Mouse (Mus musculus) erythroblast, embryonic 14.5 days (primary cell): ENCODE results near the gene Tfam. TPM values are rescaled to one million over a fixed set of nuclear protein-coding genes. Genes with fewer than 3 reads are reported as not detected.
A peak's percentile ranks its signal among the peaks of the same experiment; 100 is the strongest.

Experiments used
- H3K27me3 ChIP-seq: 2 replicates; pipeline ENCODE4 v1.6.1; 2012; ENCODE audit warnings: inconsistent platforms; ENCODE audit not compliant: control insufficient read depth
- H3K36me3 ChIP-seq: 2 replicates; pipeline ENCODE4 v1.6.1; 2012; ENCODE audit warnings: mild to moderate bottlenecking, inconsistent platforms; ENCODE audit not compliant: control insufficient read depth
- H3K4me1 ChIP-seq: 2 replicates; pipeline ENCODE4 v1.6.1; 2012; ENCODE audit warnings: inconsistent platforms; ENCODE audit not compliant: control insufficient read depth
- H3K4me3 ChIP-seq: replicated peaks from 2 replicates; pipeline ENCODE3; 2012; ENCODE audit warnings: moderate library complexity, mild to moderate bottlenecking, inconsistent platforms
- H3K9me3 ChIP-seq: 2 replicates; pipeline ENCODE4 v1.6.1; 2012; ENCODE audit warnings: low read length, inconsistent platforms, mixed read lengths; ENCODE audit not compliant: control insufficient read depth
- GATA1 ChIP-seq: IDR thresholded peaks from 2 replicates; pipeline ENCODE4 v1.6.1; 2012; ENCODE audit warnings: low read length, inconsistent platforms, mixed read lengths
- TAL1 ChIP-seq: IDR thresholded peaks from 3 replicates; pipeline ENCODE4 v1.6.1; 2012; ENCODE audit warnings: low read length, inconsistent platforms, mixed read lengths
- polyA plus RNA-seq: library from polyadenylated mRNA; stranded (reverse); fragments of >175 nt; gene quantifications from 2 replicates; pipeline ENCODE4 v1.2.3, GENCODE M21; 2012

Gene Tfam
- 0.28 and 0.43 TPM in 2 replicates for polyA plus RNA-seq

DNA sequence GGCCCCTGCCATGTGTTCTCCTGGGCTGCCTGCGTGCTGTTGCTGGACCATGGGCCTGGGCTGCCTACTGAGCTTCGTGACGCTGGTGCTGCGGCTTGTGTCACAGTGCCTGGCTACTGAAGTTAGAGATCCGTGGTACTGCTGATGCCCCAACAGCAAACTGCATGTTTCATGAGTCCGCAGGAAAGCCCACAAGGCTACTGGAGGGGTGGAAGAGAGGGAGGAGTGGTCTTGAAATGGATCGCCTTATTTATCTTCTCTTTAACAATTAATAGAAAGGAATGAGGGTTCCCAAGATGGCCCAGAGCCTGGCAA is at the start of gene Tfam:
Gene Tfam (minus strand): TSS at position 41 of the 315 bp plus-strand sequence.
- peaks cover 29% of the 10 kb centered on the region for H3K36me3 ChIP-seq
- TF ChIP-seq GATA1 (no peak), TAL1 (no peak)
- H3K27me3 ChIP-seq, result peaks cover 9% of the 10 kb centered on the region
- H3K4me1 ChIP-seq, result peaks cover 18% of the 10 kb centered on the region
- H3K4me3 ChIP-seq, result peak within 1 kb of the TSS; percentile 98
- no peaks in the 10 kb centered on the region for H3K9me3 ChIP-seq

DNA sequence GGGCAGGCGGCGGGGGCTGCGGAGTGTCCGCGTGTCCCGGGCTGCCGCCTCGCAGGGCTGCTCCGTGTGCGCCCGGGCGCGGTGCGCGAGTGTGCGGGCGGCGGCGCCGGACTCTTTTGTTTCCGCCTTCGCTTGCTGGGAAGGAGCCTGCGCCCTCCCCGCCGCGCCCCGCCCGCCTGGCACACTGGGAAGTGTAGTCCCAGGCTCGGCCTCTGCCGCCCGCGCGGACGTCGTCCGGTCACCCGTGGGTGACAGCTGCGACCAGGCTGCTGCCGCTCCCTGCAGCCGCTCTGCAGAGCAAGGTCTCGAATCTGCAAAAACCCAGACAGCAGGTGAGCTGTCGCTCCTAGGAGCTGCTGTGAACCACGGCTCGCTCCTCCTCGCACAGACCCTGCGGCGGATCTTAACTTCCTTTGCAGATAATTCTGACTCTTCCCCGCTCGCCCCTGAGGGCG is 47.1 kb upstream of the Tfam start, which contains the start of gene Ube2d1:
Gene Ube2d1 (minus strand): TSS at position 137 of the 455 bp plus-strand sequence.
- Histone ChIP-seq H3K9me3 (no peaks in the 10 kb centered on the region), H3K27me3 (peaks cover 27% of the 10 kb centered on the region), H3K36me3 (no peaks in the 10 kb centered on the region), H3K4me3 (peak within 1 kb of the TSS; percentile 65), H3K4me1 (peaks cover 11% of the 10 kb centered on the region)
- TF ChIP-seq GATA1 (no peak), TAL1 (no peak)

GRCm38 (mm10) chr10:71284511-71285125 is 46.5 kb upstream of the Tfam start:
- TF ChIP-seq GATA1, result no peak
- TF ChIP-seq TAL1, result no peak
- Histone ChIP-seq H3K27me3 (peaks cover 27% of the 10 kb centered on the region), H3K9me3 (no peaks in the 10 kb centered on the region), H3K4me1 (peaks cover 11% of the 10 kb centered on the region), H3K36me3 (no peaks in the 10 kb centered on the region), H3K4me3 (peak overlapping the region; percentile 65)

DNA sequence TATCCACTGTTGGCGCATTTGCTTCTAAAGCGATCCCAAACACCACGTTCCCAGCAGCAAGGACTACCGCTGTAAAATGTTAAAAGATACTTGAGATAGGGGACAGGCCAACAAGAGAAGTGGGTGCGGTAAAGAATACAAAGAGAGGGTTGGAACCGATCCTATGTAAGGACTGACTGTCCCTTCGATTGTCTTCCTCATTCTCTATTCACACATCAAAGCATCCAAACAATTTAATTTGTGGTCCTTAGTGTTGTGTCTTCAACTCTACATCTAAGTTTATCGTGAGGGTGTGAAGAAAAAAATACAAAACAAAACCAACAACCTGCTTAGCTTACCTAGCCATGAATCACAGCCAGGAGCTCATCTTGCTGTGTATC is 46.0 kb upstream of the Tfam start:
- H3K9me3 ChIP-seq, result no peaks in the 10 kb centered on the region
- H3K27me3 ChIP-seq, result peaks cover 27% of the 10 kb centered on the region
- TF ChIP-seq TAL1, result no peak
- TF ChIP-seq GATA1, result no peak
- no peaks in the 10 kb centered on the region for H3K36me3 ChIP-seq
- H3K4me3 ChIP-seq, result peak overlapping the region; percentile 65
- peaks cover 11% of the 10 kb centered on the region for H3K4me1 ChIP-seq

DNA sequence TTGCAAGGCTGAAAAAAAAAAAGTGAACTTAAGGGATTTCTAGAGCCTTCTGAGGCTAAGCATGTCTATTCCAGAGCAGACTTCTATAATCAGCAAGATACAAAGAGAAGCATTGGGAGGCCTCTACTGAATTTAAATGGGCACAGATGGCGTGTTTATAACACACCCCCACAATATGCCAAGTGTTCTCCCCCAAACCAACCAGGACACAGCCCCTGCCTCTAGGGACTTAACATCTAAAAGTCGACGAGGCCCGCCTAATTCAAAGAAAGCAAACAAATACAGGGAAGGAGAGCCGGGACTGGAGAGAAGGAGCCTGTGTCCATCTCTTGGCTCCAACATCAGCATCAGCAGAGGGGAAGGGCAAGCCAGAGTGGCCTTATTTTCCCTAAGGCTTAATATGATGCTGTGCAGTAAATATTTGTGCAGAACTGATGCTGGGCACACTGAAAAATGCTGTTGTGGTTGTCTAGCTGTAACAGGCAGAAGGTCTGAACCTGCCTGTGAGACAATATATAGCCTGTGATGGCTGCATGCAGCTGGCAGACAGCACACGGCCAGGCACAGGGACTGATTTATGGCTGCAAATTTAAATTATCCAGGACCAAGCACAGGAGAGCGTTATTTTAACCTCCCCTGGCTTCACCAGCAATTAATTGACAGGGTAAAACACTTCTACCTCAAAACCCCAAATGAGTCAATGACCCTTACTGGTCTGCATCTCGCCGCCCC is 35.1 kb upstream of the Tfam start:
- TF ChIP-seq TAL1, result no peak
- no peak for TF ChIP-seq GATA1
- Histone ChIP-seq H3K4me3 (no peak overlapping the region), H3K9me3 (no peaks in the 10 kb centered on the region), H3K4me1 (no peaks in the 10 kb centered on the region), H3K36me3 (no peaks in the 10 kb centered on the region), H3K27me3 (no peaks in the 10 kb centered on the region)

GRCm38 (mm10) chr10:71267973-71268372 is 29.9 kb upstream of the Tfam start:
- Histone ChIP-seq H3K4me1 (no peaks in the 10 kb centered on the region), H3K27me3 (no peaks in the 10 kb centered on the region), H3K36me3 (no peaks in the 10 kb centered on the region), H3K9me3 (no peaks in the 10 kb centered on the region), H3K4me3 (no peak overlapping the region)
- no peak for TF ChIP-seq TAL1
- TF ChIP-seq GATA1, result no peak

- Histone ChIP-seq H3K36me3 (no peaks in the 10 kb centered on the region), H3K27me3 (no peaks in the 10 kb centered on the region)
- no peak for TF ChIP-seq TAL1
- TF ChIP-seq GATA1, result no peak
Measured at GRCm38 (mm10) chr10:71267511-71267910, 29.4 kb upstream of the Tfam start.

DNA sequence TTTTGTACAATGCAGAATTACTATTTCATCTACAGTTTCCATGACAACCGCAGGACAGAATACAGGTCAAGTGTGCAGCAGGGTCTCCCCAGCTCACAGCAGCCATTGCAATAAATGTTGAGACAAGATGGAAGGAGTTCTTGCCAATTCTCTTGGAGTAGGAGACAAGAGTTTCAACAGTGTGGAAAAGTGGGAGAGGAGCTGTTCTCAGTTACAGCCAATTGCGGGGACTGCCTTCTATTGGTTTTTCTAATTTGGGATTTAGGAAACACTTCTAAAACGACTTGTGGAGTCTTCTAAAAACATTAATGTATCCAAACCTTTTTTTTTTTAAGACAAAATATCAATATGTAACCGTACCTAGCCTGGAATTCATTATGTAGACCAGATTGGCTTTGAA is 27.0 kb upstream of the Tfam start:
- no peaks in the 10 kb centered on the region for H3K4me1 ChIP-seq
- H3K36me3 ChIP-seq, result no peaks in the 10 kb centered on the region
- H3K9me3 ChIP-seq, result no peaks in the 10 kb centered on the region
- TF ChIP-seq GATA1, result no peak
- no peak for TF ChIP-seq TAL1
- no peak overlapping the region for H3K4me3 ChIP-seq
- no peaks in the 10 kb centered on the region for H3K27me3 ChIP-seq

More at GRCm38 (mm10) chr10:71267511-71267910, 29.4 kb upstream of the Tfam start:
- no peaks in the 10 kb centered on the region for H3K4me1 ChIP-seq
- no peaks in the 10 kb centered on the region for H3K9me3 ChIP-seq
- H3K4me3 ChIP-seq, result no peak overlapping the region

- Histone ChIP-seq H3K4me3 (no peak overlapping the region), H3K4me1 (no peaks in the 10 kb centered on the region), H3K27me3 (no peaks in the 10 kb centered on the region), H3K9me3 (no peaks in the 10 kb centered on the region), H3K36me3 (no peaks in the 10 kb centered on the region)
- no peak for TF ChIP-seq TAL1
- TF ChIP-seq GATA1, result no peak
Measured at GRCm38 (mm10) chr10:71261637-71262036, 23.6 kb upstream of the Tfam start.
